Mouse (Mus musculus) left cerebral cortex, adult 9 months (tissue): ENCODE measurements at regions not wholly inside any gene's neighbourhood (a gene's known extent, or its start where the extent isn't known, plus 50 kb on each side); places are given as distances from the start of the nearest gene placed in this dataset.
"Not testable (repeated sequence)": the region's sequence is repeated elsewhere in the genome, so short reads cannot be mapped to it uniquely, and the experiment has no call there.

Source experiments
- DNase-seq, 2 experiments: peaks; one replicate each; pipeline ENCODE4 v3.0.0; 2022; ENCODE audit warnings: low spot score in 2 of 2

DNA sequence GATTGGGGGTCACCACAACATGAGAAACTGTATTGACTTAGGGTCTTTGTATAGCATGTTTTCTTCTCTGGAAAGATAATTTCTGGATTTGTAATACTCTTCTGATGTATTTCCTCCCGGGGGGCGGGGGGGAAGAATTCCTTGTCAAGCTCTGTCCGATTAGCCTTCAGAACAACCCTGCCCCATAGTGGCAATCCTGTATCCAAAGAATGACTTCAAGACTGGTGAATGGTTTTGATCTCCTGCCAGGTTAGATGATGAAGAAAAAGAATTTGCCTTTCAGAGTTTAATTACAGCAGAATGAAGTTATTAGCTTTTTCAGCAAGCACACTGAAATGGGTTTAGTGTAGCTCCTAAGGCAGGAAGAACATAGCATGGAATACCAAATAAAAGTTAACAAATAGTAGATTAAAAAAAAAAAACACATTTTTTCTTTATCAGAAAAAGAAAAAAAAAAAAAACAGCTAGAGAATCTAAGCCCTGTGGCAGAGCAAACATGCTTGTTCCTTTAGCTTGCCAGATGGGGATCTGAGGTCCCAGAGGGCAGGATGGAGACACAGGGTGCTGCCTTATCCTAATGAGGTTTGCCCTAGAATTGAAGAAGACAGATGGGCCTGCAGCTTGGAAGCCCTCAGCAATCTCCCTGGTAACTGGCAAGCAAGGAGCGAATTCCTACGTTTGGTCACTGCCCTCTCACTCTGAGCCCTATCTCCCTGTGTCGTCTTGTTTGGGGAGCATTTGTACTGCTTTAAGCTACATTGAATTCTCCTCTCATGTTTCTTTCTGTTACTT, 280.9 kb upstream of the Gm9972 start:
- no peak for DNase-seq

GRCm38 (mm10) chr11:42755415-42755814, 280.1 kb upstream of the Gm9972 start:
- no peak for DNase-seq

DNA sequence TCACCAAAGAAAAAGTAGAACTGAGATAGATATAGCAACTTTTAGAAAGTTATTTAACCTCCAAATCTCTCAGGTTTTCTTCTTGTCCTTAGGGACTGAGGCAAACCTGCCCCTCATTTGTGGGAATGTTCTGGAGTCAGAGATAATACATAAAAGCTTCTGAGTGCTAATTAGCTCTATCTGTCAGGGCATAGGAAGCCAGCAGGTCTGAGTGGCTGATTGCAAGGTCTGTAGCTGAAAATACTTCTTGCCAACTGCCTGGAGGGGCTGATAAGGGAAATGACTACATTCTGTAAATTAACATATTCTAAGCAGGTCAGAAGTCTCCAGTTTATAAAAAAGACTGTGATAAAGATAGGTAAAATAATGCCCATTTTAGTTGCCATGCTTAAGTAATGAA, 270.3 kb upstream of the Gm9972 start:
- DNase-seq: no peak

DNA sequence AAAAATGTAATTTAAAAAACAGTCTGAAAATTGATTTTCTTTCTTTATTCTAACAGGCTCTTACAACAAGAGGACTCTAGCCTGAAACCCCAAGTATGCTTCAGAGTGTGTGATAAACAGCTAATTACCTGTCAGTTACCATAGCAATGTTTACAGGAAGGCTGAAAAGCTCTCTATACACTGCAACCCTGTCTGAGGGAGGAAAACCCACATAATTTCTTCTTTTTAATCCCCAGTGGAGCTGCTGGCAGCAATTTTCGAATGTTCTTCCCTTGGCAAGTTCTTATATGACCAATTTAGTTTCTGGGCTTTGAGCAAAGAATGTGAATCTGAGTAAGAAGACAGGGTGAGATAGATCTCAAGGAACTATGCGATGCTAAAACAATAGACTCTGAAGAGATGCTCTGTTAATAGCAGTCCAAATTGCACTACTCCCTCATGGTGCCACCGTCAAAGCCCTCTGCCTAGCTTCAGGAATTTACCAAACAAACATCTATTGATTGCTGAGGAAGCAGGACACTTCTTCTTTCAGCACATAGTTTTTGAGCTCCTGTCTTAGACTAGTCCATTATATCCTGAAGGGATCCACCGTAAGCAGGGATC, 260.4 kb upstream of the Gm9972 start:
- peak in 1 of 2 experiments; percentile 33 for DNase-seq

DNA sequence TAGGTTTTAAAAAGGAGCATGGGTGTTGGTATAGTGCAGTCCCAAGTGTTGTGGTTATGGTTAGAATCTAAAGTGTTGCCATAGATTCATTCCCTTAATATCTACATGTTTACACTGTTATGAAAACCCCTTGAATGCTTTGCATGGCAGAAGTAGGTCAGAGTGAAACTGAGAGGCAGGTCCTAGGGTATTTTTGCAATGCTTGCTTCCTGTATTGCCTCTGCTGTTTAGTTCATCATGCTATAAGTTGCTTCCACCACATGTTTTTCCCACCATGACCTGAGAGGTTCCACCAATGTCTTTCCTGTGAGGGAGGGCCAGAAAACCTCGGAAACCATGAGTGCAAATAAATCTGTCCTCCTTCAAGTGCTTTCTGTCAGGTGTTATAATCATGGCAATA, 224.1 kb upstream of the Gm9972 start:
- DNase-seq: no peak

DNA sequence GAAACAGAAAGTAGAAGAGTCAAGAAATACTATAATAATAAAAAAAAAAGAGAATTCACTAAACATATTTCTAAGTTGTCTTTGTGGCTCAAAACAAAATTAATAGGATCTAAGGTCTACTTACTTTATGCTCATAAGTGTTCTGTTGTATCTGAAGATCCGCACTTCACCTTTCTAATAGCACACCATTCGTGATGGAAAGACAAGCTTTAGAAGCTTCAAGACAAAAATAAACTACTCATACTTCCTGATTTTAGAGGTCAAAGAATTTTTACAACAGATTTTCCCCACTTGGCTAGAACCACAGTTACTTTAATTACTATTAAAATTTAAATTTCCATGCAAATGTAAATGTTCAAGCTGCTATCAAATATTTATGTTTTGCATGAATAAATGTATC, 219.8 kb upstream of the Gm9972 start:
- DNase-seq: no peak

GRCm38 (mm10) chr11:42822835-42823234, 212.7 kb upstream of the Gm9972 start:
- peak; percentile 3 to 4 for DNase-seq

DNA sequence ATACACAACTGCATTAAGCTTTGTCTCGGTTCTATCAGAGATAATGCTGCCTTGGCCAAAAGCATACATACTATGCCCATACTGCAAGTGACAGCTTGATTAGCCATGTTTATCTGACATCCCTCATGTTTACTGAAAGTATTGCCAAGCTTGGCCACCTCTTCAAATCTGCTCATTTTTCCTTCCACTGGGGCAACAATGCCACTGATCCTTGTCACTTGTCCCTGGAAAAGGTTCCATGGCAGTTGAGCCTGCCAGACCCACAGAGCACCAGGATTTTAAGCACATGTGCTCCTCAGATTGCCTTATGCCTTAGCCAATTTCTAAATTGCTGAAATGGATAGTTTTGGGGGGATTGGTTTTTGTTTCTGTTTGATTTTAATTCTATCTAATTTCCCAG, 189.8 kb upstream of the Gm9972 start:
- no peak for DNase-seq

DNA sequence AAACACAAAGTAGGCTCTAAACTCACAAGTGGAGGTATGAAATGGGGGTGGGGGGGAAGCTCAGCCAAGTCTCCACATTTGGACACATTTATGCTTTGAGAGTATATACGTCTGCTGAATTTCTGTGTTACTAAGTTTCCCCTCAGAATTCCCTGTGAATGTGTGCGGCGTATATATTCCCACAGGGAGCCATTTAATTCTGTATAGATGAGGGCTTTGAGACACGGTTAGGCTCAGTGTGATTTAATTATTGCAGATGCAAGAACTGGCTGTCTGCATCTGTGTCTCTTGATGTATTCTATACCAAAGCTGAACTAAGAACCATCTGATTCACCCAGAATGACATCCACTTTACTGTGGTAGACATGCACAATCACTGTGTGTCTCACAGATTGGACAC, 181.1 kb upstream of the Gm9972 start:
- no peak for DNase-seq

GRCm38 (mm10) chr11:42857687-42858086, 177.9 kb upstream of the Gm9972 start:
- DNase-seq: no peak

- no peak for DNase-seq
These were observed 161.5 kb upstream of the Gm9972 start for GRCm38 (mm10) chr11:42874056-42874455.

DNA sequence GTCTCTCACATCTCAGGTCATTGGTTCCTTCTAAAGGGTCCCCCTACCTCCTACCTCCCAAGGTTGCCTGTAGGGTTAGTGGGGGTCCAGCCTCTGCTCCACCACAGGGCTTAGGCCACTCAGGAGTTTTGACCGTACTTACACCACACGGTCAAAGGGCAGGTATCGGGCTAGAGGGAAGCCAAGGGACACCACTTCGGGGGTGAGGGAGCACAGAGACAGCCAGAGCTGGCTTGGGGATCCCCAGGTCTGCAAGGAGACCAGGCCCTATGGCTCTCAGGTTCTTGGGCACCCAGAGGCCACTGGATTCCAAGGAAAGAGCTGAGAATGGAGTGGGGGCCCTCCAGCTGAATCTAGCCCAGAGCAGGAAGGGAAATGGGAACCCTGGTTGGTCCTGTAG, 135.5 kb upstream of the Gm9972 start:
- DNase-seq: no peak

DNA sequence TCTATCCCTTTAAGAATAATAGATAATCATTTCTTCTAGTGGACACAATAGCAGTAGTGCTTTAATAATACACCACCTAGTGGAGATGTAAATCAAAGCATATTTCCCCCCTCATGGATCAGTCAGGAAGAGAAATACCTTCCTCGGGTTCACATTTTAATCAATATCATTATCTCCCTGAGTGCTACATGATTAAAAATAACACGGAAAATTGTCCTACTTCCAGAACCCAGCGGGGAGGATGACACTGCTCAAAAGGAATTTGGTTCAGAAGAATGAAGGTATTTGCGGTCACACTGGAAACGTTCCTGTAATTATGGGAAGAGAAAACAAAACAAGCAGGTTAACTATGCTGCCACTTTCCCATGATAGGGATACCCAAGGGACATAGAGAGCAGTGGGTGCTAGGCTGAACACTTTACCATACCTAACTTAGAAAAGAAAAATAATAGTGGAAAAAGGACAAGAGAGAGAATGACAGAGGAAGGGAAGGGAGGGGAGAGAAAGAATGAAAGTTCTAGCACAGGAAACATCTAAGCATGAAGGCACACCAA, 132.0 kb upstream of the Gm9972 start:
- DNase-seq: no peak

DNA sequence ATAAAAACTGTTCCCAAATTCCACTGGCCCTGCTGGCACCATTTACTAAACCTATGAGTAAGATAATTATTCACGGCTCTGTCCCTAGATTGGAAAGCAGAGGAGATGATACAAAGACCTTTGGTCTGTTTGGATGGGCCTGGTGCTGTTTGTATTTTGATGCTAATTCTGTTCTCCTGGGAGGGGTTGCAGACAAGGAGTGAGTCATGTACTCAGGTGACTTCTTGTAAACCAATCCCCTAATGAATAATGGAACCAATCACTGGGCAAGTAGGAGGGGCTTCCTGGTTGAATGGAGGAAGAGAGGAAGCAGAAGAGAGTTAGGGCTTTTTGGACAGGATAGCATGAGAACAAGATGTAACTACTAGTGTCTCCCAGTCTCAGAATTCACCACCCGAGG, 130.0 kb upstream of the Gm9972 start:
- no peak for DNase-seq

DNA sequence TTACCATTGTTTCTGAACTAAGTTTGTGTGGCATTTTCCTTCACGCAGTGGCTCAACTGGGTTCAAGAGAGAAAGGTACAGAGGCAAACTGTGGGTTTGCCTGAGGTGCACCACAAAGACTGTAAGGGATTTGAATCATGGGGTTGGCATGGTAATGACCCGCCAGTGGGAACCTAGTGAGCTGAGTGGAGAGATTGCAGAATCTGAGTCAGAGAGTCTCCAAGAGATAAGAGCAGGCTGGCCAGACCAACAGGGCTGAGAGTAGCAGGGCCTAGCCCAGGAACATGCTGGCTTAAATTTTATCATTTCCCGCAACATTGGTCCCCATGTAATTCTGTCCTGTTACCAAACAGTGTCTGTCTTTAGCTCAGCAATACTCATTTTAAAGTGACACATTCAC, 129.5 kb upstream of the Gm9972 start:
- DNase-seq: no peak

DNA sequence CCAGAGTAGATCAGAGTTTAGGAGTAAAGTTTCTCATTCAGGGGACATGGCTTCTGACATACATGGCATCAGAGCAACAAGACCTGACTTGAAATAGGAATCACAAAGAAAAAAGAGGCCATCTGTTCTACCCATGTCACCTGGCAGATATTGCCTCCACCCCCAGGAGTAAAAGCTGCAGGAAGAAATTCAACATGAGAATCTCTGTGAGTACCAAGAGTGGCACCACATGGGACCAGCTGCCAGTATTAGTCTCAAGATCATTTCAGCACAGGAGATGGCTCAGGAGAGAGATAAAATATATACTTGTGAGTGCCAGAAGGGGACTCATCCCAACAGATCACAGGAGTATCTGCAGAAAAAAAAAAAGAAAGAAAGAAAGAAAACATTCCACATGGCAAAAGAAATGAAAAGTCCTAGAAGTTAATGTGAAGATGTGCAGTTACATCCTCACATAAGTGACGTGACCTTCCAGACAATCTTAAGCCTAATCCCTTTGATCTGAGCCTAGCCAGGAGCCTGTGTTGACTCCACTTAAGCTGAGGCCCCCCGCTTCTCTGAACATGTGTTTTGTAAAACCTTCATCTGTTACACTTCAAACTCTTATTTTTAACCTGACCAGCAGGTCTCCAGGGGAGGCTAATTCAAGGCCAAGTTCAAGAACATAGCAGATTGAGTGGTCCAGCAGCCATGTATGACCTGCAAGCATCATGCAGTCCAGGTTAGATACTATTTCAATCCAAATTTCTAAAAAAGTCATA, 118.9 kb upstream of the Gm9972 start:
- no peak for DNase-seq

- no peak for DNase-seq
These were observed 116.3 kb upstream of the Gm9972 start for GRCm38 (mm10) chr11:42919221-42919620.

DNA sequence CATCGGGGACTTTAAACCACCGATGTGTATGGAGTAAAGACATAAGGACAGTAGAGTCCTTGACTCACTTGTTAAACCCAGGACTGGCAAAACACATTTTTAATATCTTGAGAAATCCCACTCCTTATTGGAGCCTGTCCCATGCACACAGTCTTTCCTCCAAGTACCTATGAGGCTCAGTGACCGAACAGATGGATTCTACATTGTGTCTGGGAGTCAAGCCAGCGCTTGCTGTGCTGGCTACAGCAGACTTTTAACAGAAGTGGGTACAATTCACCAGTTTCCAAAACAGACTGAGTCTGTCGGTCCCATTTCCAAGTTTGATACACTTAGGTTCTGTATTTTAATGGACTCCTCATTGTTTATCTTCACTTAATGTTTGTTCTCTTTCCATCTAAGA, 108.4 kb upstream of the Gm9972 start:
- peak; percentile 30 to 87 for DNase-seq

- DNase-seq: no peak
These were observed 106.6 kb upstream of the Gm9972 start for GRCm38 (mm10) chr11:42928916-42929315.

DNA sequence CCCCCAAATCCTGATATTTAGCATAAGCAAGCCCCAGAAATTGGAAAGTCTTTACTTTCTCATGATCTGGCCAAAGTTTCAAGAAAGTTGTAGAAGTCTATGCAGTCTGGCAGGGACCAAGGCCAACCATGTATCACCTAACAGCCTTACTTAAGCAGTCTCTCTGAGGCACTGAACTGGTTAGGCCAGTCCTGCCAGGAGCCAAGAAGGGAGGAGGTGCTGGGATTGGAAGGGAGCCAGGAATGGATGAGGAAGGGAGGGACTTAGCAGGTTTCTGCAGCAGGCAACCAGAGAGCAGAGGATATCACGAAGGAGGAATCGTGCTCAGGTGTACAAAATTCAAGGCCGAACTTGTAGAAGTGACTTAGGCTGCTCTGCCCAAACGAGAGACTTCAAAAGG, 96.3 kb upstream of the Gm9972 start:
- DNase-seq: not testable (repeated sequence)

- no peak for DNase-seq
These were observed 94.0 kb upstream of the Gm9972 start for GRCm38 (mm10) chr11:42941561-42941960.

- DNase-seq: no peak
These were observed 93.3 kb upstream of the Gm9972 start for GRCm38 (mm10) chr11:42942284-42942683.

DNA sequence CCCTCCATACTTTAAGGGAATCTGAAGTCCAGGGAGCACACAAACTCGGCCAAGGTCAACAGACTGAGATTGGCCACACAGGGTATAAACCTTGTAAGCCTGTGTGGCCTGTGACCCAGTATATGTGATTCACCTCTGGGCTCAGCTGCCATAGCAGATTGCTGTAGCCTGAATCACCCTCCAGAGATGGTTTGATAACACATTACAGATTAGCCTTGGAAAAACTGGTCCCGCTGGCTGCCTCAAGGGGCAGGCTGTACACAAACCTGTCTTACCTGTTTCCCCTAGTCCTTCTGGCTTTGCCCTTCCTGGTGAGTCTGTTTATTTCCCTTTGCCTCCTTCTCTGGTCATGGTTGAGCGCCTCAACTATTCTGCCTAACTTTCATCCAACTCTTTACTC, 91.0 kb upstream of the Gm9972 start:
- DNase-seq: no peak
